Mouse (Mus musculus) thymus, adult 2 months (tissue): ENCODE measurements at regions not wholly inside any gene's neighbourhood (a gene's known extent, or its start where the extent isn't known, plus 50 kb on each side); places are given as distances from the start of the nearest gene placed in this dataset.

ENCODE experiments used
- DNase-seq: peaks from one replicate; pipeline ENCODE4 v3.0.0; 2021
- H3K27ac ChIP-seq: fragments of 200-500 bp; 2 replicates; pipeline ENCODE4 v1.5.1; 2012; ENCODE audit warnings: low read length, control low read depth; ENCODE audit not compliant: control insufficient read depth, insufficient read depth
- H3K27me3 ChIP-seq: fragments of 200-500 bp; 2 replicates; pipeline ENCODE4 v1.6.1; 2012; ENCODE audit warnings: mild to moderate bottlenecking, low read length, moderate library complexity, mixed read lengths; ENCODE audit not compliant: control insufficient read depth, insufficient read depth
- H3K36me3 ChIP-seq: fragments of 200-500 bp; 2 replicates; pipeline ENCODE4 v1.6.1; 2012; ENCODE audit warnings: mild to moderate bottlenecking, low read length, moderate library complexity; ENCODE audit not compliant: control insufficient read depth, insufficient read depth
- H3K4me1 ChIP-seq: fragments of 200-500 bp; replicated peaks from 2 replicates; pipeline ENCODE4 v1.6.1; 2012; ENCODE audit warnings: low read length; ENCODE audit not compliant: control insufficient read depth, insufficient read depth
- H3K4me3 ChIP-seq: fragments of 200-500 bp; 2 replicates; pipeline ENCODE4 v1.5.1; 2012; ENCODE audit warnings: mild to moderate bottlenecking, low read length, control low read depth, moderate library complexity; ENCODE audit not compliant: control insufficient read depth, insufficient read depth
- CTCF ChIP-seq: fragments of 200-500 bp; IDR thresholded peaks from 2 replicates; pipeline ENCODE4 v1.5.1; 2012; ENCODE audit warnings: mild to moderate bottlenecking, control low read depth, low read length, moderate library complexity, borderline replicate concordance; ENCODE audit not compliant: control insufficient read depth, poor library complexity, insufficient read depth; ENCODE audit errors: extremely low read depth
- POLR2A ChIP-seq: fragments of 200-500 bp; IDR thresholded peaks from 2 replicates; pipeline ENCODE4 v1.6.1; 2012; ENCODE audit warnings: mild to moderate bottlenecking, low read length, control low read depth, moderate library complexity; ENCODE audit not compliant: control insufficient read depth, poor library complexity, insufficient read depth; ENCODE audit errors: extremely low read depth
- WGBS: fragments of 180-500 bp; shearing (Covaris S2); methylation state at CpG from one replicate; pipeline ENCODE4 v1.1.7; 2018; 5-methylcytosine and 5-hydroxymethylcytosine counted together

DNA sequence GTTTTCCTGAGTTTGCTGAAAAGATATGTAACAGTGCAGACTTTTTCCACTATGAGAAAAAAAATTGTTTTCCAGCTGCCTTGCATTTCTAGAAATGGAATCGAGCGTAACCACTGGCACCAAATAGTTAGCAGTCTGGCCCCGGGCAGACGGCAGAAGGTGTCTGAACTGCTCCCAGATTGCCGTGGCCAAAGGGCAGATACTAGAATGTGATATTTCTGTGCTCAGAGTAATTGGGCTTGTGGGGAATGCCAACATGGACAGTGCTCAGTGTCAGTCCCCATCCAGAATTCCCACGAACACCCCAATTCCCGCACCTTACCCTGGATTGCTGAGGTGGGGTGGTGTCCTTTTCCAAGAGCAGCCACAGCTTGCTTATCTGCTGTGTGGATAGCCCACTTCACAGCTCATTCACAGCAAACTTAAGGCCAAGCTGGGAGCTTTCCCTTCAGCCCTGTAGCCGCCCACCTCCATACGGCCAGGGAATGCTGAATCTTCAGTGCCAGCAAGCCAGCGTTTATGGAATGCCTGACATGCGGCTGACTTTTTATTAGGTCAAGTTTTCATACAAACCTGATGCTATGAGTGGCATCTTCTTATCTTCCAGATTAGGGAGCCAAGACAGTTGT is 148.1 kb downstream of the Enc1 start:
- Histone ChIP-seq H3K36me3 (no peaks in the 10 kb centered on the region), H3K27me3 (no peaks in the 10 kb centered on the region), H3K27ac (no peak overlapping the region), H3K4me1 (0 out of 2 replicates have a peak, but pooled peaks cover 3% of the 10 kb centered on the region), H3K4me3 (no peak overlapping the region)
- DNase-seq, result no peak
- 95% methylated on average over 11 of the region's 11 CpGs for WGBS
- TF ChIP-seq CTCF (no peak), POLR2A (no peak)

DNA sequence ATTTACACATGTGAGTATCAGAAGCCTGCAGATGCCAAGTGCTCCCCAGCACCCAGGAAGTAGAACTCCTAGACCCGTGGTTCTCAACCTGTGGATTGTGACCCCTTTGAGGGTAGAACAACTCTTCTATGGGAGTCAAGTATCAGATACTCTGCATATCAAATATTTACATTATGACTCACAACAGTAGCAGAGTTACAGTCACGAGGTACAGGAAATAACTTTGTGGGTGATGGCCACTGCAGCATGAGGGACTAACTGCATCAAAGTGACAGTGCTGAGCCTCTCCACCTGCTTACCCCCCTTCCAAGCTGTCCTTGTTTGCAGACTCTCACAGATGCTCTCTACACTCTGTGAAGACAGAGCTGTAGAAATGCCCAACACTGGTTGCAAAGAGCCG is 145.6 kb downstream of the Enc1 start:
- no peak for DNase-seq
- Histone ChIP-seq H3K36me3 (no peaks in the 10 kb centered on the region), H3K27me3 (no peaks in the 10 kb centered on the region), H3K27ac (no peak overlapping the region), H3K4me3 (no peak overlapping the region), H3K4me1 (0 out of 2 replicates have a peak, but pooled peaks cover 3% of the 10 kb centered on the region)
- TF ChIP-seq CTCF (no peak), POLR2A (no peak)
- 30% methylated on average over 3 of the region's 3 CpGs for WGBS

DNA sequence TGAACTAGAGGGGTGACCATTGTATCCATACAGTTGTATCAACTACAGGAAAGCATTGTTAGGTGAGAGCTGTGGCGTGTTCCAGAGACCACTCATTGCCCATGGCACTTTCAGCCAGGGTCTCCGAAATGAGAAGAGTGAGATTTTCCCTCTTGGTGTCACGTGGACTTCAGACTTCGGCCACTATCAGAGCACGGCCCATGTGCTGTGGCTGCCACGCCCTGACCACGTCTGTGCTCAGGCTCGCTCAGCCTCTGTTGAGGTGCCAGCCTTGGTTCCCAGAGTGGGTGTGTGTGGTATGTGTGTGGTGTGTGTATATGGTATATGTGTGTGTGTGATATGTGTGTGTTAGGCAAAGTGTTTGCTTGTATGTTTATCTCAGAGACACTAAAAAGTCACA is 144.6 kb downstream of the Enc1 start:
- DNase-seq, result no peak
- 96% methylated on average over 8 of the region's 8 CpGs for WGBS

DNA sequence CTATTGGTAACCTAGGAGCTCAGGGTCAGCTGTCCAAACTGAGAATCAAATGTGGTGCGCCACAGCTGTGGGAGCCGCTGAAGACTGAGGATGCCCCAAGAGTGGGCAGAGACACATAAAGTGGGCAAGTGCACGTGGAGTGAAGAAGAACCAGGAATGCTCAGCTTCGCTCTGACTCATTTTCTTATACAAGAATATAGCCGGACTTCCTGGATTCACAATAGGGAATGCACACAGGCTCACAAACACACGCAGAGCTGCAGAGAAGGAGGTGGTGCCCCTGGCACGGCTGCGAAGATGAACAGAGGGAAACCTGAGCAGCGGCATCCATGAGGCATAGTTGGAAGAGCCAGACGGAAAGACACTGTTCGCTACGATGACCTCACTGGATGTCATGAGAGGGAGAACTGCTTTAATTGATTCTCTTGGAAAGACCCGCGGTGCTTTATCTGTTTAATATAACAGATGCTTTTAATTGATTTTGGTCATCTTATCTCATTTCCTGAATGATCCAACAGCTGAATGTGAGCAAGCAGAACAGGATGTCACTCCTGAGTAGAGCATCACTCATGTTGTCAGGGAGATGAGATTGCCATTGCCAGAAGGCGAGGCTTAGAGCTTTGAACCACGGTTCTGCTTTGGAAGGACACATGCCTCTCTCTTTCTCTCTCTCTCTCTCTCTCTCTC is 143.3 kb downstream of the Enc1 start:
- Histone ChIP-seq H3K4me3 (no peak overlapping the region), H3K36me3 (no peaks in the 10 kb centered on the region), H3K27me3 (no peaks in the 10 kb centered on the region), H3K4me1 (0 out of 2 replicates have a peak, but pooled peaks cover 3% of the 10 kb centered on the region), H3K27ac (no peak overlapping the region)
- TF ChIP-seq POLR2A (no peak), CTCF (no peak)
- DNase-seq, result no peak
- WGBS, result 94% methylated on average over 16 of the region's 16 CpGs

More for the DNA sequence above, 144.6 kb downstream of the Enc1 start:
- no peak overlapping the region for H3K4me3 ChIP-seq
- H3K27ac ChIP-seq, result no peak overlapping the region
- no peak for TF ChIP-seq POLR2A
- no peak for TF ChIP-seq CTCF
- no peaks in the 10 kb centered on the region for H3K27me3 ChIP-seq
- H3K36me3 ChIP-seq, result no peaks in the 10 kb centered on the region
- 0 out of 2 replicates have a peak, but pooled peaks cover 3% of the 10 kb centered on the region for H3K4me1 ChIP-seq

DNA sequence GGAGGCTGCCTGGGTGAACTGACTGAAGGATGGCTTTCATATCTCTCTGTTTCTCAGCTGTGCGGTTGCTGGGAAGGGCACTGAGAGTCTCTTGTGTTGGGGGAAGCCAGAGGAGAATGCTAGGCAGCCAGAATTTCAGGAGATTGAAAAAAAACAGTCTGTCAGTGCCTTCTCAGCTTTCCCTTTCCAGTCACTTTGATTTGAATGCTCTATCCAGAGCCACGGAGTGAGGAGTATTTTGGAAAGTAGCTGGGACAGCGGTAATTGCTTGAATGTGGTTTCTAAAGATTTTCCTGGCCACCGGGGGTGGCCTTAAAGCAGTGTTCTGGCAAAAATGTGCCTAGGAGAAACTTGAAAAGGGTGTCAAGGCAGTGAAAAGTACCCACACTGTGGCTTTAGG is 142.4 kb downstream of the Enc1 start:
- H3K27ac ChIP-seq, result no peak overlapping the region
- TF ChIP-seq CTCF (no peak), POLR2A (no peak)
- DNase-seq, result no peak

DNA sequence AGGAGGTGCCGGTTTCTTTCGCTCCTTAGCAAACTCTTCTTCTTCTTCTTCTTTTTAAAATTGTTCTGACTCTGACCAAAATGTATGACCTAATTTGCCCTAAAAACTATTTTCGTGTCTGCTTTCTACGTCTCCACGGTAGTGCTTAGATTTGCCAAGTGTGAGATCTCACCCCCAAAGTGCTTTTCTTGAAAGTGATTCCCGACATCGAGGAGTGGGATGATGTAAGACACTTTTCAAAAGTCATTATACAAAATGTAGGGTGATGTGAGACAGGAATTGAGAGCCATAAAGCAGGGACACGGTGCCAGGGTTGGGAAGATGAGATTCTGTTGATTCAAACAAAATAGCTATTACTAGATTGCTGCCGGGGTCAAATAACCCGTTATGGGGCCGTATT is 139.5 kb downstream of the Enc1 start:
- 93% methylated on average over 11 of the region's 11 CpGs for WGBS
- TF ChIP-seq CTCF (no peak), POLR2A (no peak)
- no peaks in the 10 kb centered on the region for H3K27me3 ChIP-seq
- H3K4me3 ChIP-seq, result no peak overlapping the region
- no peak overlapping the region for H3K27ac ChIP-seq
- no peak for DNase-seq
- no peaks in the 10 kb centered on the region for H3K4me1 ChIP-seq
- no peaks in the 10 kb centered on the region for H3K36me3 ChIP-seq

More for the DNA sequence above, 142.4 kb downstream of the Enc1 start:
- Histone ChIP-seq H3K36me3 (no peaks in the 10 kb centered on the region), H3K27me3 (no peaks in the 10 kb centered on the region), H3K4me3 (no peak overlapping the region), H3K4me1 (0 out of 2 replicates have a peak, but pooled peaks cover 3% of the 10 kb centered on the region)
- WGBS, result 88% methylated on average over 4 of the region's 4 CpGs
